Mouse (Mus musculus): Measurements from ENCODE around the gene Pcdh15.

- TF ChIP-seq CTCF (IDR thresholded peaks at IDR 0.05; ENCODE audit: extremely low read depth, insufficient read depth, low read length): peak; percentile 11; the same call in 1 of the 2 replicates
- no peak for TF ChIP-seq POLR2A (IDR thresholded peaks at IDR 0.05; ENCODE audit: extremely low read depth, insufficient read depth, low read length)
Measured at GRCm38 (mm10) chr10:74217268-74217667, 1118.1 kb downstream of the Pcdh15 start.
